Mouse (Mus musculus) left cerebral cortex, postnatal 25 days (tissue): ENCODE data around the gene Rin2. TPM values are rescaled to one million over a fixed set of nuclear protein-coding genes. Genes with fewer than 3 reads are reported as not detected.

Experiments used
- DNase-seq, 2 experiments: peaks; one replicate each; pipeline ENCODE4 v3.0.0; 2022; ENCODE audit warnings: low spot score in 2 of 2, mixed read lengths in 1 of 2
- intact Hi-C: fragments of 180-260 bp; cut with DNase I; formaldehyde crosslinking; loops from one replicate; pipeline ENCODE4 v1.15.1; 2025
- total RNA-seq, 2 experiments: library from RNA; stranded (reverse); gene quantifications; 2 replicates each; pipeline ENCODE4 v1.2.3; 2021

Rin2 gene
- total RNA-seq, 2 experiments from 2014 or later = 18.4 to 22.6 TPM

DNA sequence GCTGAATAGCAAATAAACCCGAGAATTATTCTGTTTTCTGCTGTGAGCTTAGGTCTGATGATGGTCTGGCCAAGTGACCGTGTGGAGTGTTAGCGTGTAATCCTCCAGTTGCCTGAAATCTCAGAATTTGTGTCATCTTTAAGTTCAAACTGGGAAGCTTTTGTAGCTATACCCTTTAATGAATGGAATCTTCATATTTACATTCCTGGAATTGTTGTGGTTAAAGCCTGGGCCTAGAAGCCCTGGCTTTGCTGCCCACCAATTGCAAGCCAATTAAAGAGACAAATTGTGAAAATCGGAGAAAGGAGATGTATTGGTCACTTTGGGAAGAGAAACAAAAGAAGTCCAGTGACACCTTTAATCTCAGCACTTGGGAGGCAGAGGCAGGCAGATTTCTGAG lies 6.6 kb downstream of the Rin2 start:
- intact Hi-C loops = no loop called here

DNA sequence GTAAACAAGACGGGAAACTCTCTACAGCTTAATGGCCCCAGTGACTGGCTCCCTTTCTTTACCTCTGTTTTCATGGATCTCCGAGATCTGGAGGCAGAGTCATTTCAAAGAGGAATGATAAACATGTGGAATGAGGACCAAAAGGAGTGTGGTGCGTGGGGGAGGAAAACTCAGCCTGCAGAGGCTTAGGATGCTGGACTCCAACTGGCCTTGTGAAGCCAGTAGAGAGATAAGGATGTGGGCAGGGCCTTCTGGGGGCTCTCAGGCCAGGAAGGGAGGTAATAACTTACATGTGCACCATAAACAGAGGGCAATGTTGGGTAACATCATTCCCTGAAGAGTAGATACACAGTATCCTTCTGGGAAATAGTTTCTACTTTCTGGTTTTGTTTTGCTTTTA lies 7.9 kb downstream of the Rin2 start:
- DNase-seq = no peak

More for the DNA sequence above, 6.6 kb downstream of the Rin2 start:
- no peak for DNase-seq

DNA sequence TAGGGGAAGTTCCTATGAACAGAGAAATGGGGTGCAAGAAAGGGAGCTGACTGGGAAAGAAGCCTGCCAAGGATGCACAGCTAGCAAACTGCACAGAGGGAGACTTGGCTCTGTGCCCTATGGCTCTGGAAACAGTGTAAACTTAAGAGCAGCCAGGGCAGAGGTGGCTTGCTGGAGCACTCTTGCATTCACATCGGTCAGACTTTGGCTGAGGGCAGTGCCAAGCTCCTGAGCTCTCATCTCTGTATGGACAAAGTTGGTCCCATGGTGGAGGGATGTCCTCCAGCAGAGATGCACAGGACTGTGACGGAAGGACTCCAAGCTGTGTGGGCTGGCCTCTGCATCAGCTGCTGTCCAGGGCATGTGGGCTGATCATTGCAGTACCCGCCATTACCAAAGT lies 8.5 kb downstream of the Rin2 start:
- no peak for DNase-seq
- intact Hi-C loops = no loop called here

More for the DNA sequence above, 7.9 kb downstream of the Rin2 start:
- intact Hi-C loops = no loop called here

DNA sequence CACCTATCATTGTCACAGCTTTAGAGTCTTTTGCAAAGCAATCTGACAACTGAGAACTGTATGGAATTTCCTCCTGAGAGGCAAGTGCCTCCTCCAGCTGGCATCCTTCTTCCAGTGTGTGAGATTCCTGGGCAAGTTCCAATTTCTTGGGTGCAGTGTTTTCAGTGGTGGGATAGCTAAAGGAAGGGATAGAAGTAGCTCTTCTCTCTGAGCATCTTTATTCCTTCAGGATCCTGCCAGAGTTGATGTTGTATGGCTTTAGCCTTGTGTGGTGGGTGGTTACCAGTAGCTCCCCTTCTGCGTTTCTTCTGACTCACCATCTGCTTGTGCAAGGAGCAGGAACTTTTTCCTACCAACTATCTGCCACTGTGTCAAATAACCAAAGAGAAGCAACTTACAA lies 9.1 kb downstream of the Rin2 start:
- intact Hi-C loops = no loop called here
- DNase-seq = peak; percentile 21 to 87

DNA sequence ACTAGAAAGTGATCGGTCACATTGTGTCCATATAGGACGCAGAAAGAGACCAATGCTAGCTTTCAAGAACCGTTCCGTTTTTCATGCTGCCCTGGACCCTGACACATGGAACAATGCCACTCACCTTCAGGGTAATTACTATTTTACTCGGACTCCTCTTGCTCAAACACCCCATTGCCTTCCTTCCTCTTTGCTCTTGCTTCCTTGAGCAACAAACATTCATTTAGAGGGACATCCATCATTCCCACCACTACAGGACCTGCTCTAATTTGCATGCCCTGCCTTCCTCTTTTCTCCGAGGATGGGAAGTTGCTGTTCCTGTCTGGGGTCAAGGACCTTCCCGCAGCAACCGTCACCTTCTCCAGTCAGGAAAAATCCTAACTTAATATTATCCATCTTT lies 9.9 kb downstream of the Rin2 start:
- intact Hi-C loops = no loop called here
- DNase-seq = no peak

DNA sequence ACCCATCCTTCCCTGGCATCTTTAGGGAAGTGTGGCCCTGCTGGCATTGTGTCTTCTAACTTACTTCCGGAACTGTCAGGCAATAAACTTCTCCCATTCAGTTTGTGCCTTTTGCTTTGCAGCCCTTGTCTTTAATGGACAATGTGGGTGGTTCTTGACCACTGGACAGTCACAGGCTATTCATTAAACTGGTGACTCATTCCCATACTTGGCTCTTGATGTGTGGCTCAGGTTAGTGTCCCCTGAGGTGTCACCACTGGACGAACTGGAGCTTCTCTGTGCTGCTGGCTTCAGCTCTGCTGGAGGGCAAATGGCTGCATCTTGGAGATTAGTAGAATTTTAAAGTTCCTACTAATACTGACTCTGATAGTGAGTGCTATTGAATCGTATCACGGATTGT lies 11.0 kb downstream of the Rin2 start:
- intact Hi-C loops = no loop called here
- no peak for DNase-seq

DNA sequence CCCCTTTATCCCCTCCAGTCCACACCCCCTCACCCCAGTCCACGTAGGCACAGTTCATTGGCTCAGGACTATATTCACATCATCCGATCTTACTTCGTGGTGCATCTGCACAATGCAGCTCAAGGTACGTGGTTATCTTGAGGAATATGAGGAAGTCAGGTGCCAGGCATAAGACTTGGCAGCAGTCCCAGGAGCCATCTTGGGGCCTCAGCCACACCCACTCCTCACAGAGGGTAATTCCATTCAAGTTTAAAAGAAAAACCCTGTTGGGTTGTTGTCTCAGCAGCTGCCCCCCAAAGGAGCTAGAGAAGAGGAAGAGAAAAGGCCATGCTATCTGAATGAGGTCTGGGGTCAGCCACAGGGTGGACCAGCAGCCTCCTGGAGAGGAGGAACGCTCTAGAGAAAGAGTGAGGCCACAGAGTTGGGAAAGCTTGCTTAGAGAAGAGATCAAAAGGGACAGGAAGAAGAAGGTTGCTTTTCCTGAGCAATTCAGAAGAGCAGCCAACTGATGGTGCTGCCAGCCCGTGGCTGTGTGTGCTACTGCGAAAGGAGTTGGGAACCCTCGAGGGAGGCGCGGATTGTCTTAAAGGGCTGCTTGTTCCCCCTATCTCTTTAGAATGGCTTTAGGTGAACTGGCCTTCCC lies 16.5 kb downstream of the Rin2 start:
- DNase-seq = no peak
- intact Hi-C loops = no loop called here

DNA sequence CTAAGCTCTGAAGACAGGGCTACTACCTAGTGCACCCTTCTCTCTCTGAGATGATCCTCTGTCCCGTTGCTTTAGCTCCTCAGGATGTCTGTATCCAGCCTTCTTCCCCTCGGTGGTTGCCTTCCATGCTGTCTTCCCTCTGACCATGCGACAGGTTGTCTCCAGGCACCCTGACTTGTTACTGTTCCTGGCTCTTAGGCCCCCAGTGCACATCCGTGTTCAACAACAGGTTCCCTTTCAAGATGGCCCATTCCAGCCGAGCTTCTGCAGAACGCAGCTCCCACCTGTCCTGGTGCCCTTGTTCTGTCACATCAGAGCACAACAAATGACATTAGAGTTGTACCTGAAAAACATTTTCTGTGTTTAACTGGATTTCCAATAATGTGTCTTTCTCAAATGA lies 22.1 kb downstream of the Rin2 start:
- intact Hi-C loops = no loop called here
- no peak for DNase-seq

DNA sequence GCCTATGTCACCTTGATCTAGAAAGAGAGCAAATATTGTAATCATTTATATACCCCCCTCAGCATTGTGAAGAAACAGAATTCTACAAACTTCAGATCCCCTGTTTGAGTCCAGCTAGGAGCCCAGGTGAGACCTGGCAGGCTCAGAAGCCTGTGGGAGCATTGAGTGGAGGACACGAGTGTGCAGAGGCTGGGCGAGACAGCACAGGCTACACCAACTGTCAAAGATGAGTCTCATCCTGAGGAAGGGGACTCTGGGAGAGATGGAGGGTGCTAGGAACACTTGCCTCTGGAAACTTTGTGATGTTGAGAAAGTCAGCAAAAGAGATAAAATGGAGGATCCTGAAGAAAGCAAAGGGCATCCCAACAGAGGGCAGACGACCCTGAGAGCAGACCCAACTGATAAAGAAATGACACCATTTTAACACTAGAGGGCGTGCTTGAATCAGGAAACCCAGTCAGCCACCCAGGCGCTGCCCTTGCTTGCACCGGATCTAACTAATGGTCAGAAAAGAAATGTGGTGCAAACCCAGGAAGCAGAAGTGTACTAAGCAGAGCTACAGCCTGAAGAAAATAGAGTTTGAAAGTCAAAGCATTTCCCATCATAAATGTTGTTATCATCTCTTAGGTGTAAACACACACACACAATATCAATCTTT lies 24.5 kb downstream of the Rin2 start:
- peak; percentile 51 to 72 for DNase-seq
- intact Hi-C loops = loop anchor here (1.0 to 2.0 kb wide), 3 partner anchors 95 to 203 kb away; partner anchors contain the start of gene Naa20

DNA sequence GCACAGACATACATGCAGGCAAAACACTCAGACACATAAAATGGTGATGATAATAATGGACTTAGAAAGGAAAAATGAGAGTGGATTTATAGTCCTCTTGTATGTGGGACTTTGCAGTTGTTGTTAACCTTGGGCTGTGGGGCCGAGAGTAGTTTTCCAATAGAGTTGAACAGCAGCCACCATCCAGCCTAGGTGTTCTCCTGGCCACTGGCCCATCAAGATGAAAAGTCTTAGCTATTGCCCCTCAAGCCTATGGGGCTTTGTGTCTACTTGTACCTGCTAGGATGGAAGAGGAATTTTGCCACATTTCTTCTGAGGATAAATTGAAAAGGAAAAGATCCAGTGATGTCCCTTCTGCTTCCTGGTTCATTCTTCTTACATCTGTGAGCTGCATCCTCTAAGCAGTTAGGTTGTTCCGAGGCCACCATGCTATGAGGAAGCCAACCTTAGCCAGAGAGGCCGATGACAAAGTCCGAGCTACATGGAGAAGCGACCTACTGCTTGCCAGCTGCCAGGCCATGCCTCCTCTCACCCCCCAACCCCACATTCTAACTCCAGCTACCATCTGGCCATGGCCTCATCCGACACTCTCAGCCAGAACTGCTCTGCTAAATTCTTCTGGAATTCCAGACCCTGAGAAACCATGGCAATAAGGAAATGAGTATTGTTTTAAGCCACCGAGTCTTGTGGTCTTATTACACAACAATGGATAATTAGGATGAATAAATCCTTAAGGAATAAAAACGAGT lies 25.4 kb downstream of the Rin2 start:
- no peak for DNase-seq
- intact Hi-C loops = loop anchor here (2.0 kb wide), 1 partner anchor 202 kb away; the partner anchor contains the start of gene Naa20

DNA sequence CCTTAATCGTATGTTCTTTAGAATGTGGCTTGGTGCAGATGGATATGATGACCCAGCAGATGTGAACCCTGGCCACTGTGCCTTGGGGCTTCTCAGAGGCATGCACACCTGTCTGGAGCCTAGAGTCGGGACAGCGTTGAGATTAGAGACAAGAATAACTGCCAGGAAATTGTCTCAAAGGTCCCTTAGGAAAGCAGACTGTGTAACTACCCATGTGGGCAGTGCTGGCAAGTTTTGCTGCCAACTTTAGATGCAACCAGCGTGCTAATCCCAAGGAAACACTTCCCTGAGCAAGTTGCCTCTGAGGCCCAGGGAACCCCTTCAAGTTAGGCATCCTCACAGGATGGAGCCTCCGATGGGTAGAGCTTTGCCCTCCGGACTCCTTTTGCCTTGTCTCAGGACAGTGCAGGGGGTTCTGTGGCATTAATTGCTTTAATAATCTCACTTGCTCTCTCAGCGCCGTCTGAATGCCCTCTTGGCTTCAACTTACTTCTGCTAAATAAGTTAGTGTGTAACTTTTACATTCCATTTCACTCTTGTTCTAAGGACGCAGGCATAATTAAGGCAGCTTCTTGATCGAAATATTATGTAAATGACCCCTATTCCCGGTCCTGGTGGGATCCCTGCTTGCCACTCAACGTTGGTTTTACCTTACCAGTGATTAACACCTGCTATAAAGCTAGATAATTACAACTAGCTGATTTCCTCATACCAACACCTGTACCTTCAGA lies 26.8 kb downstream of the Rin2 start:
- intact Hi-C loops = loop anchor here (2.0 kb wide), 1 partner anchor 201 kb away; the partner anchor contains the start of gene Naa20
- no peak for DNase-seq

DNA sequence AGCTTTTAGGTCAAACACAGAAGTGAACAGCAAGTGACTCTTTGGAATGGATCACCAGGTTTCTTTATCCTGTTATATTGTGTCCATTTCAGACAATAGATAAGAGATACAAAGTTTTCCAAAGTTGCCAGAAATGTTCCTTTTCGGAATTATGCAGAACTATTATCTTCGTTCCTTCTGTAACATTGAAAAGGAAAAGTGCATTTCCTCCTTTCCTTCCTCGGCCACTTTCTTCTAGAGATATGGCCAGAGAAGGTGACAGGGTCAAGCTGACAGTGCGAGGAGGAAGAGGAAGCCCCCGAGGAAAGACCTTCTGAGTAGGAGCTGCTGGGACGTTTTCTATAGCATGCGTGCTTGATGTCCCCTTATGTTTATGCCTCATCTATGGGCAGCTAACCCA lies 29.7 kb downstream of the Rin2 start:
- intact Hi-C loops = no loop called here
- no peak for DNase-seq

DNA sequence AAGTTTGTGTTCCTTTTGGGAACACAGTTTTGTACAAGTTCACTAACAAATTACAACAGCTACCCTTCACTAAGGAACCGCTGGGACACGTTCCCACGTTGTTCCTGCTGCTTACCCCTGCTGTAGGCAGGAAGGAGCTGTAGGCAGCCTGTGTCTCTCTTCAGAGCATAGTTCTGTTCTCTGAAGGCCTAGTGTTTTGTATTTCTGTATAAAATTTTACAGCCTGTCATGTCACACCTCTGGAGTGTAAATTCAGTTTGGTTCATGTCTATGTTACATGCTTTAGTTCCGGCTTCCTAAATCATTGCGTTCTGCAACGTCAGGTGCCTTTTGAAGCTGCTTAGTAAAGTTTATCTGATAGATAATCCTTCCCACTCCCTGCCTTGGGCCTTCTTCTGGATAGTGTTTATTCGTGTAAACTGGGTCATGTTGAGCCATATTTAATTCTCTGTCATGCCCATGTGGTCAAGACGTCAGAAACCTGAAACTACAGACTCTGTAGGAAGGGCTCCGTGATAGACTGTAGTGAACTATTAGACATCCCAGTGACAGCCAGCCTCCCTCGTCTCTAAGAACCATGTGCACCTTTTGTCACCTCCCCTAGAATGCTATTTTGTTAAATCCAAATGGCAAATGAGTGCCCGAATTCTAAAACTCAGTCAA lies 34.8 kb downstream of the Rin2 start:
- intact Hi-C loops = no loop called here
- DNase-seq = no peak

DNA sequence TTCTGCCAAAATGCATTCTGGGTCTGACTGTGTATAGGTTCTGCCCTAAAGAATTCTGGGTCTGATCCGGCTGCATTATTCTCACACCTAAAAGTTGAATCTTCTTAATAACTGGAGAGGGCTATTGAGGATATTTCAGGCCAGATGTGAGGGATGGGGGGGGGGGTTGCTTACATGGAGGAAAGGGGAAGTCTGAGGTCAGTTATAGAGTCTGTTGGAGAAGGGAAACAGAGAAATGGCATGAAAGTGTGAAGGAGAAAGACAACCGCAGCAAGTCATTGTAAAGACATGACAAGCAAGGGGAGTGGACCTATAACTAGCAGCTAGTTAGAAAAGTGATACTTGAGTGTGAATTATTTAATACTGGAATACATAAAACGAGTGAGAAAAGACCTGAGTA lies 36.5 kb downstream of the Rin2 start:
- DNase-seq = no peak
- intact Hi-C loops = no loop called here

DNA sequence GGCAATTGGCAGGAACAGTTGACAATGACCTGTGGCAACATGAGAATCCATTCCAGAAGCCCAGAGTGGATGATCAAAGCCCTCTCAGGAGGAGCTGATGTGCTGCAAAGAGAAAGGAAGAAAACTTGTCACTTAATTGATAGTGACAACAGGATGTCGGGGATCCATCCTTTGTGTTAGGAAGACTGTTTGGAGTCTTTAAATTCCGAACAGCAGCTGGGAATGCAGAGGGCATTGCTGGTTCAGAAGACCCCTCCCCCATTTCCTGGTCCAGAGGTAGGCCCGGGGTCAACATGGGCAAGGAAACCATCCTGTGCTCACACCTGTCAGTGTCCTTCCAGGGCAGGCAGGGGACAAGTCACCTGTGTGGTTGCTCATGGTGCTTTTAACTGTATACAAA lies 37.0 kb downstream of the Rin2 start:
- DNase-seq = no peak
- intact Hi-C loops = no loop called here

DNA sequence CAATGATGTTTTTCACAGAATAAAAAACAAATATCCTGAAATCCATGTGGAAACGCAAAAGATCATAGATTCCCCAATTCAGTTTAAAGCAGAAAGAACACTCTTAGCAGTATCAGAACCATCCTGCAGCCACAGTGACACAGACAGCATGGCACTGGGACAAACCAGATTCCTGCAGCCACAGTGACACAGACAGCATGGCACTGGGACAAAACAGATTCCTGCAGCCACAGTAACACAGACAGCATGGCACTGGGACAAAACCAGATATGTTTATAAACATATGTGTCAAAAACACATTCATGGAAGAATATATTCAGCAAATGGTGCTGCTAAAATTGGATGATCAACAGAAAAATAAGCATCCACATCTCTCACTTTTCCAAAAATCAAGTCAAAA lies 42.5 kb downstream of the Rin2 start:
- intact Hi-C loops = no loop called here
- DNase-seq = no peak

DNA sequence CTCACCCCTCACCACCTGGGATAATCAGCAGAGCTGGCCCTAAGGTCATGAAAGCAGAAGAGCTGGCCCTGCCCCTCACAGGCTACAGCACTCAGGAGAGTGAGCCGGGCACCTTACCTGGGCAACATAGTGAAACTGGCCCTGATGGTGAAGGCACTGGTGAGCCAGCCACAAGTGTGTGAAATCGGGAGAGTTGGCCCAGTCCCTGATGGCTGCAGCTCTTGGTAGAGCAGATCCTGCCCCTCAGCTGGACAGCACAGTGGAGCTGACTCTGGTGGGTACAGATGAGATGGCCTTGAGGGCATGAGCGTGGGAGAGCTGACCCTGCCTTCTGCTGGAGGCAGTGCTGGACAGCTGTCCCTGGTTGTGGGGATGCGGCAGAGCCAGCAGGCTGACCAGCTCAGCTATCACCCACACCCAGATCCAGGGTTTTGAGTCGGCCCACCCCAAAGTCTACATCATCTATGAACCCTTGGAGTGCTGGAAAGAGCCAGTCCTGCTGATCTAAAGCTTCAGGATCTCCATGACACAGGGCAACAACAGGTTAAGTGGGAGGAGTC lies 43.7 kb downstream of the Rin2 start:
- intact Hi-C loops = no loop called here
- no peak for DNase-seq

DNA sequence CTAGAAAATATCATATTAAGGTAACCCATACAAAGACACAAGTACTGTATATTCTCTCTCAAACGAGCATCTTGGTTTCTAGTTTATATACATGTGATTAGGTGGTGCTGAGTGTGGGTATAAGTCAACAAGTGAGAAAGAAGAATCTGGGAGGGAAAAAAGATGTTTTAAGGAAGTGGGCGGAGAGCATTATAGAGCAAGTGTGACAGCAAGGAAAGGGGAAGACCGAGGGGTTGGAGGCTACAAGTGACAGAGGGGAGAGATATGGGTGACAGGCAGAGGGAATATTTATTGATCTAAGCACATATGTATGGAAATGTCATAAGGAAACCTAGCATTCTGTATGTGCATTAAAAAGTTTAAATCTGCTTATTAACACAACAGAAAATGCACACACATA lies 45.1 kb downstream of the Rin2 start:
- intact Hi-C loops = no loop called here
- DNase-seq = no peak

DNA sequence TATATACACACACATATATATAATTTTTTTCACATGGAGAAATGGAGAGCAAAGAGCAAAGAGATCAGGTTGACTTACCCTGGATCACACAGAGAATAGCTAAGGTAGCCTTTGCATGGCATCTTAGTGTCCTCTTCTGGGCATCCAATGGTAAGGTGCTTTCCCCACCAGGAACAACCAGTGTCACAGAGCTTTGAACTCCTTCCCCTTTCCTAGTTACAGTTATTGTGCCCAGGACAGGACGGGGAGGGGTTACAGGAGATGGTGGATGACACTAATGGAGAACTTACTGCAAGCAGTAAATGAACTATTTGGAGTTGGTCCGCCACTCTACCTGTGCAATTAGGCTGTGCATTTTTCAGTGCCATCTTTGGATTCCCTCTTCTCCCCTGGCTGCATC lies 45.7 kb downstream of the Rin2 start:
- intact Hi-C loops = no loop called here

More for the DNA sequence above, 45.7 kb downstream of the Rin2 start:
- DNase-seq = no peak
